Mouse (Mus musculus) E14TG2a.4 (cell line): ENCODE measurements around the gene Npat.

Experiments
- H3K27me3 ChIP-seq: 2 replicates; pipeline ENCODE4 v1.6.1; 2014; ENCODE audit warnings: low read length, control low read depth; ENCODE audit not compliant: insufficient read depth
- H3K36me3 ChIP-seq: 2 replicates; pipeline ENCODE4 v1.6.1; 2014; ENCODE audit warnings: low read length, control low read depth; ENCODE audit not compliant: insufficient read depth
- H3K4me1 ChIP-seq: replicated peaks from 2 replicates; pipeline ENCODE4 v1.6.1; 2014; ENCODE audit warnings: low read depth, low read length, control low read depth
- H3K4me3 ChIP-seq: replicated peaks from 2 replicates; pipeline ENCODE4 v1.5.1; 2014; ENCODE audit warnings: mild to moderate bottlenecking, low read length
- H3K9me3 ChIP-seq: 2 replicates; pipeline ENCODE4 v1.6.1; 2014; ENCODE audit warnings: low read length, control low read depth
- CTCF ChIP-seq: conservative IDR thresholded peaks from 2 replicates; pipeline ENCODE4 v1.5.1; 2014; ENCODE audit warnings: low read length
- NANOG ChIP-seq: IDR thresholded peaks from 2 replicates; pipeline ENCODE4 v1.6.1; 2014; ENCODE audit warnings: borderline replicate concordance, low read length, mixed read lengths
- POU5F1 ChIP-seq: IDR thresholded peaks from 2 replicates; pipeline ENCODE4 v1.6.1; 2014; ENCODE audit warnings: low read length, borderline replicate concordance

Npat gene

GRCm38 (mm10) chr9:53604954-53605353 is 68.1 kb downstream of the Npat start:
- Histone ChIP-seq H3K4me3 (no peak overlapping the region), H3K9me3 (no peaks in the 10 kb centered on the region), H3K4me1 (no peaks in the 10 kb centered on the region; the same call in 1 of the 2 replicates), H3K36me3 (no peaks in the 10 kb centered on the region), H3K27me3 (peaks cover 17% of the 10 kb centered on the region)
- no peak for TF ChIP-seq CTCF

- Histone ChIP-seq H3K4me1 (no peaks in the 10 kb centered on the region; the same call in 1 of the 2 replicates), H3K9me3 (no peaks in the 10 kb centered on the region), H3K36me3 (no peaks in the 10 kb centered on the region), H3K4me3 (no peak overlapping the region), H3K27me3 (peaks cover 21% of the 10 kb centered on the region)
- TF ChIP-seq POU5F1 (no peak), CTCF (no peak), NANOG (no peak)
These were observed 70.3 kb downstream of the Npat start for GRCm38 (mm10) chr9:53607192-53607591.

- TF ChIP-seq NANOG: no peak
- no peak for TF ChIP-seq POU5F1
- Histone ChIP-seq H3K4me1 (no peaks in the 10 kb centered on the region; the same call in 1 of the 2 replicates), H3K27me3 (peaks cover 21% of the 10 kb centered on the region), H3K36me3 (no peaks in the 10 kb centered on the region), H3K4me3 (no peak overlapping the region), H3K9me3 (no peaks in the 10 kb centered on the region)
These were observed 71.0 kb downstream of the Npat start for GRCm38 (mm10) chr9:53607816-53608215.

GRCm38 (mm10) chr9:53609306-53609967 is 72.6 kb downstream of the Npat start:
- peaks cover 12% of the 10 kb centered on the region; the same call in 1 of the 2 replicates for H3K36me3 ChIP-seq
- H3K27me3 ChIP-seq: peaks cover 21% of the 10 kb centered on the region
- H3K9me3 ChIP-seq: no peaks in the 10 kb centered on the region
- H3K4me3 ChIP-seq: peak overlapping the region; percentile 79
- no peaks in the 10 kb centered on the region; the same call in 1 of the 2 replicates for H3K4me1 ChIP-seq
- TF ChIP-seq NANOG (no peak), POU5F1 (no peak), CTCF (no peak)

- peaks cover 18% of the 10 kb centered on the region for H3K36me3 ChIP-seq
- H3K27me3 ChIP-seq: peaks cover 21% of the 10 kb centered on the region
- TF ChIP-seq NANOG: no peak
- TF ChIP-seq CTCF: no peak
- no peak for TF ChIP-seq POU5F1
- no peaks in the 10 kb centered on the region; the same call in 1 of the 2 replicates for H3K4me1 ChIP-seq
- H3K4me3 ChIP-seq: peak within 1 kb of the TSS; percentile 79
- H3K9me3 ChIP-seq: no peaks in the 10 kb centered on the region
These were observed 73.3 kb downstream of the Npat start, which contains the start of gene Acat1 for GRCm38 (mm10) chr9:53609968-53610781. Acat1 (minus strand) TSS chr9:53610382.

GRCm38 (mm10) chr9:53614286-53614685 is 77.4 kb downstream of the Npat start:
- no peaks in the 10 kb centered on the region for H3K9me3 ChIP-seq
- H3K27me3 ChIP-seq: peaks cover 11% of the 10 kb centered on the region
- no peak for TF ChIP-seq POU5F1
- no peak for TF ChIP-seq NANOG
- TF ChIP-seq CTCF: no peak
- H3K4me3 ChIP-seq: no peak overlapping the region
- H3K4me1 ChIP-seq: no peaks in the 10 kb centered on the region; the same call in 1 of the 2 replicates
- peaks cover 53% of the 10 kb centered on the region for H3K36me3 ChIP-seq

GRCm38 (mm10) chr9:53615246-53615645 is 78.4 kb downstream of the Npat start:
- Histone ChIP-seq H3K4me3 (no peak overlapping the region), H3K9me3 (no peaks in the 10 kb centered on the region), H3K27me3 (peaks cover 3% of the 10 kb centered on the region; the same call in 1 of the 2 replicates), H3K4me1 (no peaks in the 10 kb centered on the region), H3K36me3 (peaks cover 63% of the 10 kb centered on the region)
- TF ChIP-seq NANOG (no peak), POU5F1 (no peak), CTCF (no peak)
